Mouse (Mus musculus): Measurements from ENCODE around the gene Fam199x. TPM values are rescaled to one million over a fixed set of nuclear protein-coding genes. Genes with fewer than 3 reads are reported as not detected.

Fam199x gene
- 3.2 and 4.8 TPM in 2 replicates for total RNA-seq (2015)
- 6.6 and 6.9 TPM in 2 replicates for total RNA-seq (2017)

DNA sequence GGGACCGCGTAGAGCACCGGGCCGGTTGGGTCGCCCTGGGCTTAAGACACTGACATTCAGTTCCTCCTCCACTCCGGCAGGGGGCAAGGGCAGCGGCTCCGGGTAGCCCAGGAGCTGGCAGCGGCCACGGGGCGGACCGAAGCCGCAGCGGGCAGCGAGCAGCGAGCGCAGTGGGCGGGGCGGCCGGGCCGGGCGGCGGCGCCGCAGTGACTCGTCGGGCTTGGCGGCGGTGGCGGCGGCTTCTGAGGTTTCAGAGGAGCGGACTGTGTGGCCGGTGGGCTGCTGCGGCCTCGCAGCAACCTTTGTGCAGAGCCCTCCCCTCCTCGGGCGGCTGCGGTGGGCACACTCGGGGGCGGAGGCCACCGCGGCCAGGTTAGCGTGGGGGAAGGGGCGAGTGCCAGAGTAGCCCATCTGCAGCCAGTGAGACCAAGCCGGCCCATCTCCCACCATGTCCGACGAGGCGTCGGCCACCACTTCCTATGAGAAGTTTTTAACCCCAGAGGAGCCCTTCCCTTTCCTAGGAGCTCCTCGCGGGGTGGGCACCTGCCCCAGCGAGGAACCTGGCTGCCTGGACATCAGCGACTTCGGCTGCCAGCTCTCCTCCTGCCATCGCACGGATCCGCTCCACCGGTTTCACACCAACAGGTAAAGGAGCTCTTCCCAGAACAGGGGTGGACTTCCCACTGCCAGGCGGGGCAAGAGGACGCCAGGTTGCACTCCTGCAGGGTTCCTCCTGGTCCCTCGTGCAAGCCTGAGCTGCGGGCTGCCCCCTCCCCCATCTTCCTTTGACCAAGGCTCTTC lies at the start of gene Fam199x:
Gene Fam199x, plus strand, starts transcription at position 170 of the 801 bp plus-strand sequence.
- ATAC-seq (ENCODE audit: poor library complexity, severe bottlenecking) = peak; percentile 100

GRCm38 (mm10) chrX:137015099-137015709 lies 34.2 kb upstream of the Fam199x start:
- ATAC-seq (ENCODE audit: poor library complexity, severe bottlenecking) = peak; percentile 82

DNA sequence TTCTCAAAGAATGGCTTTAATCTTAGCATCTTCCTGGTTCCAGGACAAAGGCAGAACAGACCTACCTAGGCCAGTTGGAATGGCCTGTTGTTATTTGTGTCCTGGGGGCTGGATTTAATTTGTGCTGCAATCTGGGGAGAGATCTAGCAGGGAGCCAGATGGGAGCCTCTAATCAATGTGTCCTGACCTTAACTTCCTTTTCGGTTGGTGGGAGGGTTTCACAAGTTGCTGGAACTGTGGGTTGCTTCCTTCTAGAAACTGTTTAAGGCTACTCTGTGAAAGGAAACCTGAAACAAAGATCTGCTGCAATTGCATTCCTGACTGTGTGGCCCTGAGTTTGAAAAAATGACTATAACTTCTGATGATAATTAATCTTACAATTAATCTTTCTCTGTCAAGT lies 31.7 kb upstream of the Fam199x start:
- ATAC-seq (ENCODE audit: poor library complexity, severe bottlenecking) = peak; percentile 55; the same call in 1 of the 2 replicates

DNA sequence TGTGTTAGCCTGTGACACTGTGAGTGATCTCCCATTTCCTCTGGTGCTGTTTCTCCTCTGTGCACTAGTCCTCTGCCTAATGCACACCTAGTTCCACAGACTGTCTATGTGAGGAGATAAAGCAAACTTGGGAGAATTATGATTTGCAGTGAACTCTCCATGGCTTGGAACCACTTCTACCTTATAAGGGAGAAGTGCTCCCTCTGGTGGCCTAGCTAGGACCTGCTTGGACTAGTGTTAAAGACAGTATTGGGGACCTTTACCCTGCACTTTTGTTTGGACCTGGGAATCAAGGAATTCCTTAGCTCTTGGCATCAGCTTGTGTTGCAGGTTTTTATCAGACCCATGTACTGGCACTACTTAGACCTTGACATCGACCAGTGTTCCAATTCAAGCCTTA lies 30.1 kb upstream of the Fam199x start:
- ATAC-seq (ENCODE audit: poor library complexity, severe bottlenecking) = peak; percentile 89

DNA sequence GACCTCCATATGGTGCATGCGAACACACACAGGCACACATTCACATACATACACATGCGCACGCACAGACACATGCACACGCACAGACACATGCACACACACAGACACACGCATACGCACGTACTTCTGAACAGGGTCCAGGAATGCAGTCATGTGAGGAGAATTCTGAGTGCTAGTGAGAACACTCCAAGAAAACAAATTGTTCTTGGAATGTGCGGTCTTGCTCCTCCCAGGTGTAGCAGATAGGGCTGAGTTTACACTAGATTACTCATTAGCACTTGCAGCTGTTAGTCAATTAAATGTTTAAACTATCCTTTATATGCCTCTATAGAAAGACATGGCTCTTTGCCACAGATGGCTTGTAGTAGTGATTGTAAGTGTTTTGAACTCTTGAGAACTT lies 18.5 kb upstream of the Fam199x start:
- no peak for ATAC-seq (ENCODE audit: poor library complexity, severe bottlenecking)

DNA sequence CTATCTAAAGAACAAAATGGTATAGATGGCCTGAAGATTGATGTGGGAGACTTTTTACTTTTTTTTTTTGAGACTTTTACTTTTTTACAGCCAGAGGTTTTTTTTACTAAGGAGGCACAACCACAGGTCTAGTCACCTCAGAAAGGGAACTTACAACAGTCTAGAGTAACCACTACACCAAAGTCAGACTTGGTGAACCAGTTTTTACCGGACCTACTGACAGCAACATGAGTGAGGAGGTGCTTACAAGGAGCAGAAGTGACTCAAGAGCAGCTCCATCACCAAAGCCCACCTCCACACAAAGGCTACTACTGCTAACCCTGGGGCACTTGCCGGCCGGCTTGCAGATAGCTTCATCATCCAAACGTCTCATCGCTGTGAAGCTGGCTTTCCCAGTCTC lies 17.7 kb upstream of the Fam199x start:
- no peak for ATAC-seq (ENCODE audit: poor library complexity, severe bottlenecking)

- ATAC-seq (ENCODE audit: poor library complexity, severe bottlenecking) = no peak
Observed at GRCm38 (mm10) chrX:137034322-137034721, 15.1 kb upstream of the Fam199x start.

- no peak; the same call in 1 of the 2 replicates for ATAC-seq (ENCODE audit: poor library complexity, severe bottlenecking)
Observed at GRCm38 (mm10) chrX:137037470-137037999, 11.9 kb upstream of the Fam199x start.

DNA sequence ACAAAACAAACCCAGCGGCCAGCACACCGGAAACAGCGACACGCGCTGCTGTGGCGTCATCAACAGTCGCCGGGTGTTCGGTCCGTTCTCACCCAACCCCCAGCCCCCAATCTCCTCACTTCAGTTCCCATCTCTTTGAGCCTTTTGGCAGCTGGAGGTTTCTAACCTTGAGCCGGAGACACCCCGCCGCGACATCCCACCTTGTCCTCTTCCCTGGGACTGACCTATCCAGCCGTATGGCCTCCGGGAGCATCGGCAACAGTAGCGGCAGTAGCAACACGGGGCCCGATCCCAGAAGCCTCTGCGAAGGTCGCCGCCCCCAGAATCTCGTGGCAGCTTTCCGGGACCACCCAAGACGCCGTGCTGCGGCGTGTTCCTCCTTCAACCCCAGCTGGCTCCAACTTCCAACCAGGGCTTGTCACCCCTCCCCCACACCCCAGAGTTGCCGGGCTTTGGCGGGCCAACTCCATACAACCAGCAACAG lies 11.4 kb upstream of the Fam199x start, which contains the start of gene Slc25a53:
Gene Slc25a53, minus strand, starts transcription at position 303 of the 484 bp plus-strand sequence.
- peak; percentile 98 for ATAC-seq (ENCODE audit: poor library complexity, severe bottlenecking)

DNA sequence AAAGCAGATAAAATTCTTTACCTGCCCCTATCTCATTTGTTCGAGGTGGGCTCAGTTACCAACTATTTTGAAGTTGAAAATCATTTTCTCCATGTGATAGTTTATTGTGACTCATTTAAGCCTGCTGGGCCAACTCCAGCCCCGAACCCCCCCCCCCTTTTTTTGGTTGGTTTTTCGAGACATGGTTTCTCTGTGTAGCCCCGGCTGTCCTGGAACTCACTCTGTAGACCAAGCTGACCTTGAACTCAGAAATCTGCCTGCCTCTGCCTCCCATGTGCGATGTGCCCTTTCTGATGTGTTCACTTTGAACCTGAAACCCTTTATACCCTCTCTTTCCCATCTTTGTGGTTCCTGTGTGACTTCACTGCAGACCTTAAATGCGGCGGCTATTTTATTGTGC lies 10.9 kb upstream of the Fam199x start:
- no peak for ATAC-seq (ENCODE audit: poor library complexity, severe bottlenecking)

DNA sequence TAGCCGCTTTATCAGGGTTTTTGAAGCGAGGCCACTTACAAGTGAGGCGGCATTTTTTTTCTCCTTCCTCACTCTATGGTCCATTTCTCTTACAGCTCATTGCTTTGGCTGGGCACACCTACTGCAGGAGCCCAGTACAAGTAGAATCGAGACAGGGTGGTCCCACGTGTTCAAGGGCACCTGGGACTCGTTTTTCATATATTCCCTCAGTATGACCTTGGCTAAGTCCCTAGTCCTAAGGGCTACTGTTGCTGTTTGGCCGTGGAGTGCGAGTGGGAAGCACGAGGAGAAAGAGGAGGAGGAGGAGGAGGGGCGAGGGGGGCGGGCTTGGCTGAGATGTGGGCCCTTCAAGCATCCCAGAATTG lies 352 bp upstream of the Fam199x start:
- no peak for ATAC-seq (ENCODE audit: poor library complexity, severe bottlenecking)

DNA sequence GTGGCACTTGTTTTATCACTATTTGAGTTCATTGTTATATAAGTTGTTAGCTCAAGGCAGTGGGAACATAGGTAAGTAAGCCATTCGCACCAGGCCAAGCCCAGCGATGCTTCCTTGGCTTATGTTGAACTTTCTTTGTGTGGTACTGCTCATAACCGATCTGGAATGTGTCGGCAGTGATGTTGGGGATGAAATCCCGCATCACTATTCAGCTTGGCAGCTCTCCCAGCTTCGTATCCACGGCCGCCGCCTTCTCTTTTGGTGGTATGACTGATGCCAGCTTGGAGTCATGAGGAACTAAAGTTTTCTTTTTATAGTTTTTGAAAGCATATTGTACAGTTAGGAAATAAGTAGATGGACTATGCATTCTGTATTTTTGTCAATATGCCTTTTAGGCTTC lies 13.8 kb downstream of the Fam199x start:
- no peak for ATAC-seq (ENCODE audit: poor library complexity, severe bottlenecking)

- ATAC-seq (ENCODE audit: poor library complexity, severe bottlenecking) = no peak
Observed at GRCm38 (mm10) chrX:137104531-137104930, 55.1 kb downstream of the Fam199x start.

GRCm38 (mm10) chrX:137106498-137106897 lies 57.1 kb downstream of the Fam199x start:
- no peak for ATAC-seq (ENCODE audit: poor library complexity, severe bottlenecking)

DNA sequence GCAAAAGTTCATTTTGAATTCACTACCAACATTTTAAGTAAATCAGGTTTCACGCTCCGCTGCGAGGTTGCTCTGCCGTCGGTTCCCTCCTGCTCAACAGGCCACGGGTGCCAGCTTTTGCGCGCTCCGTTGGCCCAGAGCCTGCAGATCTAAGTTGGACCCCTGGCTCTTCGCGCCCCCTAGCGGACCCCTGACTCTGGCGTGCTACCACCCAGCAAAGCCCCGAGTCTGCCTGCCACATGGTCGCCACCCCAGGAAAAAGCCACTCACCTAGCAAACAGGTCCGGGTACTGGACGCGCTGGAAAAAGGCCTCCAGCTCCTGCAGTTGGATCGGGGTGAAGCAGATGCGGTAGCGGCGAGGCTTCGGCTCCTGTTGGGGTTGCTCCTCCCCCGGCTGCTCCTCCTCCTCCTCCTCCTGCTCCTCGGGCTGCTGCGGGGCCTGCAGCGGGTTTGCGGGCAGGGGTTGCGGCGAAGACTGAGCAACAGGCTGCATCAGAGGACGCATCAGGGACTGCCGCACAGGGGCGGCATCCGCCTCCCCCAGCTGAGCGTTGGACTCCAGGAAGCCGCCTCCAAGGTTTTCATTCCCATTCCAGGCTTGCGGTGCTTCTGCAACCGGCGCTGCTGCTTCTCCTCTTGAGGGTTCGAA lies 68.8 kb downstream of the Fam199x start:
- peak; percentile 56 for ATAC-seq (ENCODE audit: poor library complexity, severe bottlenecking)

DNA sequence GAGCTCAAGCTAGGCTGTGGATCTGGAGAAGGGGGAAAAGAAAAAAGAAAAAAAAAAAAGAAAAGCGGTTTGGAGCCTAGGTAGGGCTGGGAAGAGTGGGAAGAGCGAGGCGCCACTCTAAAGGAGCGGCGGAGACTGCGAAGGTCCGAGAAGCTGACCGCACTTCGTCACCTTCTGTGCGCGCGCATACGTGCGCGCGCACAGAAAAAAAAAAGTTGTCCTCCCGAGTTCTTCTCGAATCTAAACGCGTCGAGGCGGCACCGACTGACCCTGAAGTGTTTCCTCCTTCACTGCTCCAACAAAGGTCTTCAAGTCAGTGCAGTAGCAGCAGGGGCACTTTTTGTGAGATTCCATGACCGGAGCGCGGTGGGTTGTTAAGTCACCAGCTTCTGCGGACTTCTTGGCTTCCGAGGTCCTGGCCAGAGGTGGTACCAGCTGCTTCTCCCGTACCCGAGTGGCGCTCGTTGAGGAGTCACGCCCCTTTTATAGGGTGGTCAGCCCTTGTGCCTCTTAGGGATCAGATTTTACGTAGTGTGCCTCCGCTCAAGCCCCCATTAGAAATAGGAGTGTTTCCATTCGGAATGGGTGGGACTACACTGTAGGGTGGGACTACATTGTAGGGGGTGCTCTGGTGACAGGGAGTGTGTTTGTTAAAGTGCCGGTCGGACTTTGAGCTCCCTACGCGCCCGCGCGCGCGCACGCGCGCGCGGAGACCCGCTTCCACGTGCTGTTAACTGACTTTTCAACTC lies 70.5 kb downstream of the Fam199x start:
- no peak for ATAC-seq (ENCODE audit: poor library complexity, severe bottlenecking)

- no peak for ATAC-seq (ENCODE audit: poor library complexity, severe bottlenecking)
Observed at GRCm38 (mm10) chrX:137121718-137122117, 72.3 kb downstream of the Fam199x start, which contains the start of gene Esx1. TSS of gene Esx1 (minus strand) at chrX:137122083.

DNA sequence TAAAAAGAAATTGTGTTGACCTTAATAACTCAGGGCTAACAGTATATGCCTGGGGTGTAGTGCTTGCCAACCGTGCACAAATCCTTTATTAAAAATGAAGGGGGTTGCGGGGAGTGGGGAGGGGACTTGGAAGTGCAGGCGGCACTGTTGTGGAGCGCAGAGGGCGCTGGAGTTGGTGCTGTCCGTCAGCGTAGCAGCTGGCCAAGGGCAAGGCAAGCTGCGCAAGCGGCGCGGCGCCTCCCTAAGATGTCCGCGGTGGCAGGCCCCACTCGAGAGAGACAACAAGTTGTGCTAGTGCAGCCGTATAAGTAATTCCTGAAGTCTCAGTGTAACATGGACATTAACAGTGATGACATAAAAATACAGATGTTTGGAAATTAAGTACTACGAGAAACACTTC lies 78.1 kb downstream of the Fam199x start:
- no peak for ATAC-seq (ENCODE audit: poor library complexity, severe bottlenecking)

Data from megakaryocyte, adult 5-6 weeks (primary cell).